Mouse (Mus musculus) macrophage (primary cell): ENCODE results near the gene Adarb2. TPM values are rescaled to one million over a fixed set of nuclear protein-coding genes. Genes with fewer than 3 reads are reported as not detected.

Experiments used
- H3K27ac ChIP-seq: fragments of 350-480 bp; formaldehyde crosslinking; 2 replicates; pipeline ENCODE4 v1.9.0; 2021
- H3K36me3 ChIP-seq: fragments of 350-480 bp; formaldehyde crosslinking; 2 replicates; pipeline ENCODE4 v1.9.0; 2021; ENCODE audit errors: inconsistent target
- H3K4me3 ChIP-seq: fragments of 350-480 bp; formaldehyde crosslinking; 2 replicates; pipeline ENCODE4 v1.9.0; 2021; ENCODE audit errors: inconsistent target
- H3K79me2 ChIP-seq: fragments of 350-480 bp; formaldehyde crosslinking; 2 replicates; pipeline ENCODE4 v1.9.0; 2021; ENCODE audit errors: inconsistent target
- WGBS: methylation state at CpG from one replicate; pipeline ENCODE4 v1.1.7; 2026; ENCODE audit warnings: inconsistent platforms; ENCODE audit not compliant: missing documents; 5-methylcytosine and 5-hydroxymethylcytosine counted together
- polyA plus RNA-seq: library from polyadenylated mRNA; stranded (reverse); fragments of 250-400 nt; gene quantifications from 3 replicates; pipeline ENCODE4 v1.2.4, GENCODE M21; 2018; ENCODE audit warnings: inconsistent platforms

The Adarb2 gene
- polyA plus RNA-seq, 1 experiment from 2014 or later: not detected

GRCm38 (mm10) chr13:8622263-8622662 lies 419.6 kb downstream of the Adarb2 start:
- no peak overlapping the region for H3K4me3 ChIP-seq
- no peak overlapping the region for H3K27ac ChIP-seq
- H3K36me3 ChIP-seq: no peaks in the 10 kb centered on the region
- no peaks in the 10 kb centered on the region for H3K79me2 ChIP-seq
- 72% methylated on average over 2 of the region's 2 CpGs for WGBS

GRCm38 (mm10) chr13:8629565-8629964 lies 426.9 kb downstream of the Adarb2 start:
- no peak overlapping the region for H3K4me3 ChIP-seq
- no peak overlapping the region for H3K27ac ChIP-seq
- WGBS: 85% methylated on average over 6 of the region's 6 CpGs
- no peaks in the 10 kb centered on the region for H3K36me3 ChIP-seq
- no peaks in the 10 kb centered on the region for H3K79me2 ChIP-seq

GRCm38 (mm10) chr13:8631618-8632017 lies 429.0 kb downstream of the Adarb2 start:
- Histone ChIP-seq H3K36me3 (no peaks in the 10 kb centered on the region), H3K79me2 (no peaks in the 10 kb centered on the region), H3K4me3 (no peak overlapping the region), H3K27ac (no peak overlapping the region)
- WGBS: 86% methylated on average over 1 of the region's 1 CpGs

- no peak overlapping the region for H3K27ac ChIP-seq
- H3K79me2 ChIP-seq: no peaks in the 10 kb centered on the region
- no peaks in the 10 kb centered on the region for H3K36me3 ChIP-seq
- no peak overlapping the region for H3K4me3 ChIP-seq
- WGBS: 57% methylated on average over 5 of the region's 5 CpGs
Observed at GRCm38 (mm10) chr13:8632072-8632471, 429.4 kb downstream of the Adarb2 start.

DNA sequence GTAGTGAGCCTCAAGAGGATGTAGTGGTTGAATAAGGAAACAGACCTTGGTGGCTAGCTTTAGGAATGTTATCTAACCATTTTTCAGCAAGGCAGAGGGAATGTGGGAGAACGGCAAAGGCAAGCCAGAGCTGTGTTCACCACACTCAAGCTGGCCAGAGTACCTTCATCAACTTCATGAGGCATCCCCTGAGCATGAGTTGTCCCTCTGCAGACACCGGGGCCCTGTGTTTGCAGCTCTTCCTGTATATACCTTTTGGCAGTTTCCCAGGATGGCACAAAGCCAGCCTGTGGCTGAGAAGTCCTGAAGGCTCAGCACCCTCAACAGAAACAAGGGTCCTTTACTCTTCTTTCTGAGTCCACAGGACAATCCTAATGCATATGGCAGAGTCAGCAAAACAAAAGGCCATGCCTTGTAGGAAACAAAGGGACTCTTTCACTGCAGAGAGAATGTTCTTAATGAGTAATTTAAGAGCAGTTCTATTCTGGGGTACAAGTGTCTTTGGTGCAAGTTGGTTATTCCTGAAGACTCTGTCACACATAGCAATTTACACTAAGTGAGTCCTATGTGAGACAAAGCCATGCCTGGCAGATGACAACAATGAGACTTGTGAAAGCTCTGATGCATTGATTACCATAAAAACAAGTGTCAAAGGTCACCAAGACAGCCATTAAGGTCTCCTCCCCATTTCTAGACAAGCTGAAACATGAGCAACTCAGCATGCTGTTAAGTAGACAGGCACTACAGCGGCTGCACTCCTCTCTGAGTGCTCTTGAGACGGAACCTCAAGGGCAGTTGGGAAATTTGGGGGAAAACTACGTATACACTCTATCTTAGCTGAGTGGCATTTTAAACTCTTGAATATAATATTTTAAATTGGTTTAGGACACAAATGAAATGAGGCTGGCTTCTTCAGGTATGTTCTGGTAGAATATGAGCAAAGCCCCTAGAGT lies 431.0 kb downstream of the Adarb2 start:
- Histone ChIP-seq H3K4me3 (no peak overlapping the region), H3K27ac (no peak overlapping the region), H3K79me2 (no peaks in the 10 kb centered on the region), H3K36me3 (no peaks in the 10 kb centered on the region)
- WGBS: 59% methylated on average over 5 of the region's 5 CpGs

- Histone ChIP-seq H3K4me3 (no peak overlapping the region), H3K79me2 (no peaks in the 10 kb centered on the region), H3K27ac (no peak overlapping the region), H3K36me3 (no peaks in the 10 kb centered on the region)
- WGBS: 18% methylated on average over 2 of the region's 2 CpGs
Observed at GRCm38 (mm10) chr13:8642084-8642483, 439.4 kb downstream of the Adarb2 start.

DNA sequence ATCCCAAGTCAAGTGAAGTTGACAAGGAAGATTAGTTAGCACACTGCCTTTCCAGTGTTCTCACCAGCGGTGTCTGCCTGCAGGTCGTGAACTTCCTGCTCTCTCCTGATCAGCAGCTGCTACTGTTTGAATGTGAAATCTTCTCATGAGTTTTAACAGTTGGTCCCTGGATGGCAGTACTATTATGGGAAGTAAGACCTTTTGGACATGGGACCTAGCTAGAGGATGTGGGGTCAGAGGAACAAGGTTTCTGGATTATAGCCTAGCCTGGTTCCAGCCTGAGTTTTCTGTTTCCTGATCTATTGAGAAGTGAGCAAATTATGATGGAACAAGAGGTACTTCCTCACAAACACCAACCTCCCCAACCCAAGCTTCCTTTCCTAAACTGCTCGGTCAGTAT lies 441.3 kb downstream of the Adarb2 start:
- H3K4me3 ChIP-seq: no peak overlapping the region
- peak overlapping the region; percentile 71 for H3K27ac ChIP-seq
- H3K79me2 ChIP-seq: no peaks in the 10 kb centered on the region
- H3K36me3 ChIP-seq: no peaks in the 10 kb centered on the region
- WGBS: 11% methylated on average over 3 of the region's 3 CpGs

DNA sequence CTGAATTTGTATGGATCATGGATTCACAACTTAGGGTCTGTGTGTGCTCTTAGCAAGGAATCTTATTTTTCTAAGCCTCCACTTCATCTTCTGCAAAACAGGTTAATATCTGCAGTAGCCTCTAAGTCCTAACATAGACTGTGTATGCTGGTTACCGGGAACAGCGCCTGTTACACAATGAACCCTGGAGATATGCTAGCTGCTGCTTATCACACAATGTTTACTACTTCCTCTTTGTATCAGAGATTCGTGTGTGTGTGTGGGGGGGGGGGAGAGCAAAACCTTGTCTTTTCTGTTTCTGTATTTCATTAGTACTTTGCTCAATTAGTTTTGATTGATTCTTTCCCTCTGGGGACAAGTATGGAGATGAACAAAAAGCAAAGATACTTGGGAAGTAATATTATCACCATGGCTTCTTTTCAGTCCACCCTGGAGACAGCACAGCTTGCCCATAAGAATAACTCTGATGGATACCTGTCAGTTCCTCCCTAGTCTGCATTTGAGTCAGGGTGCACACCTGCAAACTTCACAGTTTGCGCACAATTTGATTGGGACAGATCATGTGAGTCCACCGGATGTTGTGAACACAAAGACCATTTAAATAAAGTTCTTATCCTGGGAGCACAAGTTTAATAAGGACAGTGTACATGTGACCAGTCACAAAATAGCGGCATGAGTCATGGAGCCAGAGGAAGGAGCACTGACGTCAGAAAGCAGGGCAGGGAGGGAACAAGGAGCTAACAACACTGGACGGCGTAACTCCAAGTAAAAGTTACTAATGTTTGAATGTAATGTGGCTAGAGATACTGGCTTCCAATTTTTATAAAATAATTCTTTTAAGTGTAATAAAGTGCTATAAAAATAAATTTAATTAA lies 442.4 kb downstream of the Adarb2 start:
- Histone ChIP-seq H3K36me3 (no peaks in the 10 kb centered on the region), H3K79me2 (no peaks in the 10 kb centered on the region), H3K4me3 (no peak overlapping the region), H3K27ac (peak overlapping the region; percentile 71)
- WGBS: 35% methylated on average over 9 of the region's 9 CpGs

- Histone ChIP-seq H3K36me3 (no peaks in the 10 kb centered on the region), H3K27ac (no peak overlapping the region), H3K4me3 (no peak overlapping the region), H3K79me2 (no peaks in the 10 kb centered on the region)
- WGBS: 89% methylated on average over 2 of the region's 2 CpGs
Observed at GRCm38 (mm10) chr13:8649261-8649660, 446.6 kb downstream of the Adarb2 start.

DNA sequence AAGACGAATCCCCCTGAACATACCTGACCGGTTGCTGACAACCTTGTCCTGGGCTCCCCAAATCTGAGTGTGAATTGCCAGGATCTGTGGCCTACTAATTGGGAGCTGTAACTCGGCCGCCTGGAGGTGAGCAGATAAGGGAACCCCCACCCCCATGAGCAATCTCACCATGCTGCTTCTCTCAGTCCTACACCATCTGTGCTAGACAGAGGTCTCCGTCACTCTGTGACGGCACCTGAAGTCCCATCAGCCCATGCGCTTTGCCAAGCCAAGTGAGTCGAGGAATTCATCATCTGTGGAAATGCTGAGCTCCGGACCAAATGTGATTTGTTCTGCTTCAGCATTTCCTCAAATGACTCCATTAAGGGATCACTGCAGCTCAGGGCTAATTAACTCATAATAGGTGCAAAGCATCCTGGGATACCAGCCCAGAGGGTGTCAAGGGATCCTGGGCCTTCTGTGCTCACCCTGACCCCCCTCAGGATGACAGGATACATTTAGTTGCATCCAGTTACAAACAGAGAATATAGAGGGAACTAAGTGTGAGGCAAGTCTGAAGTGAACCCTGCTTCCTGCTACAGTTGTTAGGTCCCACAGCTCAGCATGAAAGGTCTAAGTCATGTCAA lies 462.1 kb downstream of the Adarb2 start:
- H3K79me2 ChIP-seq: no peaks in the 10 kb centered on the region
- 97% methylated on average over 9 of the region's 9 CpGs for WGBS
- no peak overlapping the region for H3K4me3 ChIP-seq
- H3K36me3 ChIP-seq: no peaks in the 10 kb centered on the region
- no peak overlapping the region for H3K27ac ChIP-seq

DNA sequence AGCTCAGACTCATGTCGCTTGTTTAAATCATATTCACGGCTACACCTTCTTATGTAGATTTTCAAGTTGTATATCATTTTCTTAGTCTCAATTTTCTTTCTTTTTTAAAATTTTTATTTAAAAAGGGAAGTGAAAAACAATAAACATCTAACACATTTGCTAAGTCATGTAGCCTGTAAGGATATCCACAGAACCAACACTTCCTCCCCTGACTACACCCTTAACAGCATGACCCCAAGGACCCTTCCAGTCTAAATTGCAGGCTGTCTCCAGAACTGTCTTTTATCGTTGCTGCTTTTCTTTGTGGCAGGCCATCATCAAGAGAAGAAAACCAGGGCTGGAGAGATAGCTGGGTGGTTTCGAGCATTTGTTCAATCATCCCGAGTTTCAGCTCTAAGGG lies 474.5 kb downstream of the Adarb2 start:
- Histone ChIP-seq H3K36me3 (no peaks in the 10 kb centered on the region), H3K79me2 (no peaks in the 10 kb centered on the region), H3K4me3 (no peak overlapping the region), H3K27ac (no peak overlapping the region)
- 5% methylated on average over 5 of the region's 5 CpGs for WGBS

DNA sequence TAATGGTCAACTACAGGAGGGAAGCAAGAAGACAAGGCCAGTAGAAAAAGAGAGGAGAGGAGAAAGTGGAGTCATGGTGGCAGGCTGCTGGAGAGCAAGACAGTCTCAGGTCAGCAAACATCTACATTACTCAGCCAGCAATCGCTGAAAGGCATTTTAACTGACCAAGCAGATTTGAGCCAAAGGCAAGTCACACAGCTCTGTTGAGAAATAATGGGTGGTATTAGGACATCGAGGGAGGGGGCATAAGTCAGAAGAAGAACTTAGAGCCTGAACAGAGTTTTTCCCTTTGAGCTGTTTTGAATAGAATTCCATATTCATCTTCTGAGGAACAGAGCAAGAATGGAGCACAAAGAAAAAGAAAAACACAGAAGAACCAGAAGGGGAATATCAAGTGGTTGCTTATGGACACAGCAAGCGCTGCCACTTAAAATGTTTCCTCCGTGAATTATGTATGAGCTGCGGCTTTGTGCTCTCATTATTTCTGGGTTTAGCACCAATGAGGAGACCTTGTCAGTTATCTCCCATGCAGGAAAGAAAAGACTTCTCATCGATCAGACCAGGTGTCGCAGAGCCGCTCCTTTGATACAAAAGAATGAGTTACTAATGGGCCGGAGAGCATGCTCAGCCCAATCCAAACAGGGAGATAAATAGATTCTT lies 477.9 kb downstream of the Adarb2 start:
- Histone ChIP-seq H3K36me3 (no peaks in the 10 kb centered on the region), H3K79me2 (no peaks in the 10 kb centered on the region), H3K27ac (no peak overlapping the region), H3K4me3 (no peak overlapping the region)
- 89% methylated on average over 9 of the region's 9 CpGs for WGBS

DNA sequence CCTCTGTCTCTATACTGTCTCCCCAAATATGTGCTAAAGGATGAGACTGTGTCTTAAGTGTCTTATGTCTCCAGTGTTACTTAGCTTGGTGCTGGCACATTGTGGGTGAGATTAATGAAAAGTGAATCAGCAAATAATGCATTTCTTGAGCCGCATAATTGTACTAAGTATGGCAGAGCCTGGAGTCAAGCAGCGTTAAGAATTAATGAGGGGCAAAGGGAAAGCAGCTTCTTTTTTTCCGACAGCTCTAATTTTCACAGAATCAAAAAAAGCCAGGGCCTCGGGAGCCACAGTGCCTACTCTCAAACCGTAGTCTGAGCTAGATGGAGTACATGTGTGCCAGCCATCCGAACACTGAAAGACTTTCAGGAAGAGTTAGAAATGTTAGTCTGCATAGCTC lies 488.8 kb downstream of the Adarb2 start:
- whole genome bisulfite sequencing: 92% methylated on average over 6 of the region's 6 CpGs
- no peaks in the 10 kb centered on the region for H3K79me2 ChIP-seq
- no peak overlapping the region for H3K4me3 ChIP-seq
- H3K36me3 ChIP-seq: no peaks in the 10 kb centered on the region
- H3K27ac ChIP-seq: no peak overlapping the region

- 95% methylated on average over 9 of the region's 9 CpGs for WGBS
Observed at GRCm38 (mm10) chr13:8692787-8693186, 490.1 kb downstream of the Adarb2 start.

More at GRCm38 (mm10) chr13:8692787-8693186, 490.1 kb downstream of the Adarb2 start:
- H3K79me2 ChIP-seq: no peaks in the 10 kb centered on the region
- H3K36me3 ChIP-seq: no peaks in the 10 kb centered on the region
- no peak overlapping the region for H3K27ac ChIP-seq
- no peak overlapping the region for H3K4me3 ChIP-seq
